Mouse (Mus musculus) bone marrow macrophage, adult 2 months (primary cell): ENCODE results near the gene Bahd1.

Experiments
- CTCF ChIP-seq: IDR thresholded peaks from 2 replicates; pipeline ENCODE4 v1.5.1; 2012; ENCODE audit warnings: low read depth, mild to moderate bottlenecking, low read length, moderate library complexity
- POLR2A ChIP-seq: IDR thresholded peaks from 2 replicates; pipeline ENCODE4 v1.6.1; 2012; ENCODE audit warnings: mild to moderate bottlenecking, low read depth, low read length, borderline replicate concordance

- no peak for TF ChIP-seq CTCF
- no peak for TF ChIP-seq POLR2A
Measured at GRCm38 (mm10) chr2:118949699-118950098, 49.5 kb downstream of the Bahd1 start.
